Mouse (Mus musculus): ENCODE measurements at regions not wholly inside any gene's neighbourhood (a gene's known extent, or its start where the extent isn't known, plus 50 kb on each side); places are given as distances from the start of the nearest gene placed in this dataset.

DNA sequence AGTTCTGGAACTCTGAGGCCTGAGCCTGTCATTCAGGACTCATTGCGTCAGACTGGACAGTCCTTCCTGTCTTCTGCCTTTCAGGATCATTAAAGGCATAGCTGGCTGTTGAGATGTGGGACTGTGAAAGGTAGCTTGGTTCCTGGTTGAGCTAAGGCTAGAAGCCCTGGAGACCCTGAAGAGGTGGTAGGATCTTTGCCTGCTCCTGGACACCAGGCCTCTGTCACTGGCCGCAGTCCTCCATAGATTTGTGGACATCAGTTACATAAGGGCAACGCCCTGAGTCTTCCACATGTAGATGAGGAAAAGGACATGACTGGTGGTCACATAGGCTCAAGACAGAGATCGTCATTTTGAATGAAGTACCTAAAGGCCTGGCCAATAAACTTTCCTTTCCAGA, 127.9 kb downstream of the Opa1 start:
- no peak for DNase-seq

DNA sequence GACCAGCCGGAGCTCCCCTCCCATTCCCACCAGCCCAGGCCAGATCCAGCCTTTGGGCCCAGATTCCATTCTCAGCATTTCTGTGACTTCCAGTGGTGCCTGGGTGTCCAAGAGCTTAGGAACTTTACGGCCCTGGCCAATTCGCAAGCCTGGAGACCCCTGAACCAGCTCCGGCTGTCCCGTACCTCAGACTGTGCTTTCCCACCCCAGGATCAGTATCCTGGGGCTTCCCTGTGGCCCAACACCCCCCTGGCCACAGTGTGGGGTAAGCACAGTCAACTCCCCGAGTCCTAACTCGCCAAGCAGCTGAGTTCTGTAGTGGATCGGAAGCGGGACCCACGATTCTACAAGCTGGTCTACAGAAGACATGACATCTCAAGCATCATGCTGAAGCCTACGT, 128.5 kb downstream of the Opa1 start:
- DNase-seq = no peak

DNA sequence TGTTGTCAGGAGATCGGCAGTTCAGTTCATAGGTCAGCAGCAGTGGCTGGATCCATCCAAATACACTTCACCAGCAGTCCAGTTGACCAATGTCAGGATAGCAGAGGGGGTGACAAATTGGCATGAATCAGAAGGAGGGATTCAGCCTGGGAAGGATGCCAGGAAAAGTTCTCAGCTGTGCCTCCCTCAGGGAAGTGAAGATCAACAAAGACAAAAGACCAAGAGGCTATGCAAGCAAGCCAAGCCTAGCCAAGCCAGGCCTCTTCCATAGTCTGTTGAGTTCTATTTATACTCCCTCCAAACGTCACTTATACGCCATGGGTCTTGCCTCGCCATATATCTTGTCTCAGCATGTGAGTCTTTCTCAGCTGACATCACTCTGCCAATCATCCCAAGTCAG, 129.9 kb downstream of the Opa1 start:
- no peak for DNase-seq

DNA sequence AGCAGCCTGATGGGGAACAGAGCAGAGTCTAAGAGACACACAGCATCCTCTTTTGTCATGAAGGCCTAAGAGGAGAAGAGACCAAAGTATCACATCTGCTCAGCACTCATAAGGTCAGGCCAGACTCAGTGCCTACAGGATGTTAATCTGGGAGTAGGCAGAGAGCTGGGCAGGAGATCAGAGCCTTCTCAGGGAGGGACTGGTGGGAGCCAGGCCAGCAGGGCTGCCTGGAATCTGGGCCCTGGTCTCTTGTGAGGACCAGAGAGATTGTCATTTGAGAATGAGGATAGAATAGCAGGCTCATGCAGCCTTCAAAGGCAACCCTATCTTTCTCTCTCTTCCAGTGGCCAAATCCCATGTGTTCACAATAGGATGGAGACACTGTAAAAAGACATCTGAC, 132.3 kb downstream of the Opa1 start:
- no peak for DNase-seq

DNA sequence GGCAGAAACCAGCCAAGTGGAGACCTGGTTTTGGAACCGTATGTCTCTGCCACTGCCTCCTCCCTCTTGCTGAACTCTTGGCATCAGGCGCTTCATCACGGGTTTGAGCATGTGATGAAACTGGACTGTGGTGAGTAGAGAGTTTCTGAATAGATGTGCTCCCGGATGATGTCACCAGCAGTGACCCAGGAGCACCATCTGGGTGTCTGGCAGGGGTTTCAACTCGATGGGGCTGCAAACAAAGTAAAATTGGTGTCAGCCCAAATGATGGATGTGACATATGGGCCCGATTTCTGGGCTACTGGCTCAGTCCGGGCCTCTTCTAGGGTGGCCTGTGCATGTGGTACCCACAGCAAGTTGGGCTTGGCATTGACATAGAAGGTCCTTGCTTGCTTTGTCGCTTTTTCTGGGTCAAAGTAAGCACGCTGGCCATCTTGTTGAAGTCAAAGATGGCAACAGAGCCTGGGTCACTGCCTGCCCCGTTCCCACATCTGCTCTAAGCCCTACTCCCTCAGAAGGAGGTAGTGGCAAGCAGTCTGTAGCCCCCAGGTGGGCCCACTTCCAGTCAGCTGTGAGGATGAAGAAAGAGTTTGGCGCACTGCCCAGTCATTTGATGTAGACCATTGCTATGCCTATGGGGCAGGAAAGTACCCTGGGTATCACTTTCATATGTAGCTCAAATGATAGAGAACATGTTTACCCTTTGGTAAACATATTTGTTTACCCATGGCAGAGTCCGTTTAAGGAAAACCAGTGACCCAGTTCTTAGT, 133.0 kb downstream of the Opa1 start:
- no peak for DNase-seq

DNA sequence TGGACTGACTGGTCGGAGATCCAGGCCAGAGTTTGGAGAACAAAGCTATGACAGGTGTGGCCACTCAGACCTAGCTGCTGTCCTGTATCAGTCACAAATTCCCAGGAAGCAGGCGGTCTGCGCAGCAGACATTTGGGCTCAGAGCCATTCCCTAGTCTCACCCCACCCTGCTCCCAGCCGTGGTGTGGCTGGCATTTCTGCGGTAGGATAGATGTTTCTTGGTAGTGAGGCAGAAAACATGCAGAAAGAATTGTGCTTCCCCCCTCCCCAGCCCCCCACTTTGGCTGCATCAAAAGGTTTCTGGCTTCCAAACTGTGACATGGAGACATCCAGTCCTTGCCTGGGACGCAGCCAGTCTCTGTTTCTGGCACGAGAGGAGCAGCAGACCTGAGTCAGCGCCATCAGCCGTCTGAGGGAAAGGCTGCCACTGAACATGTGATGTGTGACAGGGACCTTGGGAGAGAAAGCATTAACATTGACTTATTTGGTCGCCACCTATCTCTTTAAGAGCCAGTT, 135.5 kb downstream of the Opa1 start:
- no peak for DNase-seq

DNA sequence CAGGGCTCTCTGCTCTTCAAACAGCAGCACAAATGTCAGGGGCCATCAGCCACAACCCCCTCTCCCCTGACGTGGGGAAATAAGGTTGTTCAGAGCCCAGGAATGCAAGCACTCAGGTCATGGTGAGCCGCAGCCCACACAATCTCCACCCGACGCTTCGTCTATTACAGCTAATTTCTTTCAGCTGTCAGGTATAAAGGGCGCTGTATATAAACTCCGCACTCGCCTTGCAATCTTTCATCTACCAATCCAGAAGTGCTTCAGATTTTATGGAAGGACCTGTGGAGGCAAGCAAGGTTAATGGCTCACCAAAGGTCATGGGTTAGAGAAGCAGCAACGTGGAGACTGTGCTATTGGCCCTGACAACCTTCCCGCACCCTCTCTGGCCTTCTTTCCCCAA, 139.8 kb downstream of the Opa1 start:
- no peak for DNase-seq

DNA sequence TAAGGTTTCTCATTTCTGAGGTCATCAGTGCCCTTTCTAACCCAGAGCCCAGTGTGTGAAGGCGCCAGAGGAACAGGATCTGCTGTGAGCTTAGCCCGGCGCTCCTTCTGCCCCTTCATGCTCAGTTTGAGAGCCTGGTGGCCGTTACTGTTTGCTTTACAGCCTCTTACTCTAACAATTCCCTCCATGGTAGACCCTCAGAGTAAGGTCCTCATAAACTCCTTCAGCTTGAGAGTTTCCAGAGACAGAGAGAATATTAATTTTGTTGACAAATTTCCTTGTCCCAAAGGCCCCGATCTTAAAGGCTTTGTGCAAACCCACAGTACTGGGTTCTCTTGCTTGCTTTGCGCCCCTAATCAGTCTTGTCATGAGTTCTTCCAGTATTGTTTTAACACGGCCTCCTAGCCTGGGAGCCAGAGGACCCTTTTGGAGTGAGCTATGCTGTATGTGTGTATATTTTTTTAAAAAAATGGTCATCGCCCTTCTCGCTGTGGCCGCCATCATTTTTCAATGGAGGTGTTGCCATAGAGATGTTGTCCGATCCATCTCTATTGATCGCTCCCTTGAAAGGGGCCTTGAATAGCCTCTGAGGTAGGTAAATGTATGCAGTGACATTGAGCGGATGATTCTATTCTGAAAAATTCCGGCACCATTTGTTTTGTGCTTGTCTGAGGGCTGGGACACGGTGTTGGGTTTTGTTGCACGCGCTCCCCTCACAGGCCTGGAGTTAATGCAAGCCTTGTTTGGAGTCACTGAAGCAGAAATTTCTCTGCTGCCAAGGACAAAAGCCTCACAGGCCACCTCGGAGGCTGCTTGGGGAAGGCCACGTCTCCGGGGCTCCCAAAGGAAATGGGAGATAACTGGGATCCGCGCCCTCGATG, 140.7 kb downstream of the Opa1 start:
- no peak for DNase-seq

DNA sequence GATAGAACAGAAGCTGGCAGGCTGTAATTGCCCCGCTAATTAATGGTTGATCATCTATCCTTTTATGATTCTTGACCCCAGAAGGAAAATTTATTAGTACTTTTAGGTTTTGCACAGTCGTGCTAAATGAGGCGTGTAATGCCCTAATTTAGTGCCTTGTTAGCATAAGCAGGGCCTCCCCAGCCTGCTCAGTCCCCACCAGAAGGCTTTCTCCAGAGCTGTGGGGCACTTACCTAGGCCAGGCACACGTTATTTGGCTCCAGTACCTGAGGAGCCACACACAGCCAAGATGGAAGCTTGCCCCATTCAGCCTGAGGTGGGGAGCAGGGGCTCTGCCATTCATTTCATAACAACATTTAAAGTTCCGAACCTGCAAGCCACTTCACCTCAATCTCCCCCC, 146.0 kb downstream of the Opa1 start:
- DNase-seq = no peak

DNA sequence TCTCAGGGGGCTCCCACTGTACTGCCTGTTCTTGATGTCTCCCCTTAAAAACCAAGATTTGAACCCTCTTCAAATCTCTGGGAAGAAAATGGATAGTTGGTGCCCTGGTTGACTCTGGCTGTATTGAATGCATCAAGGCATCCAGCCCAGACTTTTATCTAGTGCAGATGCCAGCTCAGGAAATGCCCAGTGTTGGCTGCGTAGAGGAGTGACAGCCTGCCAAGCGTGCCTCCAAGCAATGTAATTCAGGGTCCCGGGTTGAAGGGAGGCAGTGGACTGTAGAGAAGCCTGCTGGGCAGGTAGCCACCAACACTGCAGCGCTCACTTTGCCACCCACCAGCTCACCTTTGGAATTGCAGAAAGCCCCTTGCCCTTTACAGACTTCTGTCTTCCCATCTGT, 146.4 kb downstream of the Opa1 start:
- no peak for DNase-seq

DNA sequence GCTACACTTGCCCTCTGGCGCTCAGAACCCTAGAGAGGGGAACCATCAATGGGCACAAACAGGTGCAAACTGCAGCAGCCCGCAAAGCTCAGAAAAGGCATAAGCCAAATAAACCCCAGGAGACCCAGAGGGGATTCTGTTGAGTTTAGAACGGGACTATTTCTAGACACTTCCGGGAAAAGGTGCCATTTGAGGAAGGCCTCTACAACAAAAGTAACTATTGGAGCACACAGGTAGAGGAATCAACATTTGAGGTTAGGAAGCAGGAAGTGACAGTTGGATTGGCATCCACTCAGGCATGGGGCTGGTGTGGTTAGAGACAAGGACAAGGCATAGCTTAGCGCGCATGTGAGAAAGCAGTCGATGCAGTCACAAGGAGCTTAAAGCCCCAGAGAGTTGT, 148.3 kb downstream of the Opa1 start:
- no peak for DNase-seq

DNA sequence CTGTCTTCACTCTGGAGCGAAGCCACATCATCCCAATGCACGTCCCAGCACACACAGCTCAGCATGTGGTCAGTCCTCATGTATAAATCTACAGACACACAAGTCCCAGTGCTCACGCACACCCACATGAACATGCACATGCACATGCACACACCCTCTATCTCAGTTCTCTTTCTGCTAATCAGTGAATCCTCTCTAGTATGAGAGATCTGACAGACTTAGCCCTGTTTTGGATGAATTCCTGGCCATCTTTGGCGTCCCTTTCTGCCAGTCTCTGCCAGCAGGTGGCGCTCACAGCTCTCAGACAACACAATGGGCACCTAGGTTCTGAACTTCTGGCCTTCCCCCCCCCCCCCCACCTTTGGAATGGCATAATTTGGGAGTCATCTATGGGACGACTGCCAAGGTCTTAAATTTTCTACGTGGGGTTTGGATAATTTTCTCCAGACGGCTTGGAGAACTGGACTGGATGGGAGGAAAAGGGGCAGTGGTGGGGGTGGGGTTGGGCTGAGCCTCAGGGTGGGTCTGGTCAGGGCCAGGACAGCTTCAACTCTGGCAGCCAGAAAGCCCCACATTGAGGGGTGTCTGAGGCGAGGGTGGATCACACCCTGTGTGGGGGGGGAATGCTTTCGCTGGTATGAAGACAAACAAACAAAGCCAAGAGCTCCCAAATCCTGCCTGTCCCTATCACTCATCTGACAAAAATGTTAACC, 149.8 kb downstream of the Opa1 start:
- peak; percentile 65 to 86 for DNase-seq

DNA sequence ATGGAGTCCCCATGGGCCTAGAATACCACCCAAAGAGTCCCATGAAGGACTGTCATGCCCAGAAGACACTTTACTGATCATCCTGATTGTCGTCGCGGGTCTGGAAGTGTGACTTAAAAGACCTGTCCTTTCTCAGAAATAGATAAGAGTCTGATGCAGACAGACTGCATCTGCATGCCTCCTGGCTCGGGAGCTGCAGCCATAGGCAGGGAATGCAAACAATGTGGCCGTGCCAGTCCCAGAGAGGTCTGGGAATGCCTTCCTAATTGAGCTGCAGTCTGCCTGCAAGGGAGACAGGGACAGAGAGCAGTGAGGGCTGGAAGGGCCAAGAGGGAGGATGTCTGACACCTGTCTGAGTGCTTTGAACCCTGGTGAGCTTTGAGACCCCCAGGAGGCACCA, 150.9 kb downstream of the Opa1 start:
- DNase-seq = no peak

DNA sequence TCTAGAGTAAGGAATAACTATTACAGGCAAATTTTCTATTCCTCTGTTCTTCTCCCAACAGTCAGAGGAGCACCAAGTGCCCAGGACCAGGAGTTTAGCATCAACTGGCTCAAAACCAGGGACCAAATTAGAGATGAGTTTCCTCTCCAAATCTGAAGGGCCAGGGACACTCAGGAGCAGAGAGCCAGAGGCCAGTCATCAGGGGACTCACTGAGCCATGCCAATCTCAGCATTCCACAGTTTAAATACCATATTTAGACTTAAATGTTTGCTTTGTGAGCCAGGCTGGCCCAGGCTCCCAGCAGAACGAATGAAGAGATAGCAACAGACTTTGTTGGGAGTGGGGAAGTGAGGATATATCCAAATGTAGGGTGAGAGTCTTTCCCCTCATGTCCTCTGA, 153.8 kb downstream of the Opa1 start:
- DNase-seq = no peak

DNA sequence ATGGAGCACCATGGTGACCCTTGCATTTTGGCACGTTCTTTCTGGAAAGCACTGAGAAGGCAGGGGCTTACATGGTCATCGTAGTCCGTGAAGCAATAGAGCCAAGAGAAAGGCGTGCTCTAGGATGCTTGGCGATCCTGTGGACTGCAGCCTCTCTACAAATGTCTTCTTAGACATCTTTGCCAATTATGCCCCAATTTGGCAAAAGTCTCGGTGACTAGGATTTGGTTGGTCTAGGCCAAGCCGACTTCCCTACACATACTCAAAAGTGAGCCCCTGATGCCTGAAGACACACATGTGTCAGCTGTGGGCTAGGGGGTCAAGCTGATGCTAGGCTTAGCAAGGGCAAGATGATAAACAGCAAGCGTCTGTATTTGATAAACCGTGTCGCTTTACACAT, 154.7 kb downstream of the Opa1 start:
- no peak for DNase-seq

DNA sequence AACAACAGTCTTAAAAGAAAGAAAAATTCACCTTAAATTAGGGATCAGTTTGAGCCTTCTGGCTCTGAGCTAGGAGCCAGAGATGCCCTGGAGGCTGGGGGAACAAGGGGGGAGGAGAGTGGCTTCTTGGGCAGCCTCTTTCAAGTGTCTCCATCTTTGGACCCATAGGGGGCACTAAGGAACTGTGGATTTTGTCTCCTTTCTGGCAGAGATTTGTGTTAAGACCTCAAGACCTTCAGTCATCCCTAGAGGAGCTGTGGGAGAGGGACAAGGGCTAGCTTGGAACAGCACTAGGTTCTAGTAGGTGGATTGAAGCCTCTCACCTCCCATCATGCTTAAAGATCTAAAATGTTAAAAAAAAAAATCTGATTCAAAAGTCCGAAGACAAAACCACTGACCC, 155.2 kb downstream of the Opa1 start:
- DNase-seq = peak; percentile 67 to 76

DNA sequence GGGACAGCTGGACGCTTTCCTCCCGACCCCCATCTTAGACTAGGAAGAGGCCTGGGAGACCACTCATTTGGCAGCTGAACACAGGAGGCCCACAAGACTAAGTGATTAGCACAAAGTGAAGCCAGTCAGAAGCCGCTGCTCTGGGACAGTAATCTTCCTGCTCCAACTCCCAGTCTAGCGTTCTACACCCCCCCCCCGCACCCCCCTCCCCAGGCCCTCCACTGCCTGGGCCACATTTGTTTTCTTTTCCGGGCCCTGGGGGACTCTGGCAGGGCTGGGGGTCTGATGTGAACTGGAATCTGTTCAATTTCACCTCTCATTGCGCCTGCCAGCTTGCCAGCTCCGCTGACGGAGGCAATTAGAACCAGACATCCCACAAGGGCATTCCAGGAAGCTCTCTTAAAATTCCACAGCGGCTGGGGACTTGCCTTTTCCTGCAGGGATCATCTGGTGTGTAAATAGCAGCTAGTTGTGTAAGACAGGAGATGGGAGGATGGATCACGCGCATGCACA, 155.7 kb downstream of the Opa1 start:
- peak; percentile 51 to 57 for DNase-seq

DNA sequence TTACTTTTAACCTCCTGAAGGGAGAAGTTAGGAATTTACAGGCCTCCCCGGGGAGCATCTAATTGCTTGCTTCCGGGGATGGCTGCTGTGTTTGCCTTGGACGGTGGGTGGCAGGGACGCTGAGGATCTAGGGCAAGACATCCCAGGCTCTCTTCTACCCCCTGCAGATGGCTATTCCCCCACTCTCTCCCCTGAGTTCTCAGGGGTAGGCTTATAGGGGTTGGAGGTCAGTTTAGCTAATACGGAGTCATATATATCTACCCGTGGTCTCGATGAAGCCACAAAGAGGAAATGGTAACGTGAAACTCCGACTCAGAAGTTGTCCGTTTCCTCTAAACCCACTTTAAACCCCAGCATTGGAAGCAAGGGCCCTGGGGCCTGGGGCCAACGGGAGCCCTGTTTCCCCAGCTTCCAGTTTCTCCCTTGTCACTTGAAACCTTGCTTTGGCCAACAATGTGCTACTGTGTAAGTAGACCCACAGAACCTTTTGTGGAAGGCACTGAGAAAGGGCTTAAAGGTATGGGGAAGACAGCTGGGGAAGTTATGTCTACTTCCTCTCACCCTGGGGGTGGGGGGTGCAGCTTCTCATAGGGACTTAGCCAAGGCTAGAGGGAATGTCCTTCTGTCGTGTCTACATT, 156.4 kb downstream of the Opa1 start:
- DNase-seq = no peak

DNA sequence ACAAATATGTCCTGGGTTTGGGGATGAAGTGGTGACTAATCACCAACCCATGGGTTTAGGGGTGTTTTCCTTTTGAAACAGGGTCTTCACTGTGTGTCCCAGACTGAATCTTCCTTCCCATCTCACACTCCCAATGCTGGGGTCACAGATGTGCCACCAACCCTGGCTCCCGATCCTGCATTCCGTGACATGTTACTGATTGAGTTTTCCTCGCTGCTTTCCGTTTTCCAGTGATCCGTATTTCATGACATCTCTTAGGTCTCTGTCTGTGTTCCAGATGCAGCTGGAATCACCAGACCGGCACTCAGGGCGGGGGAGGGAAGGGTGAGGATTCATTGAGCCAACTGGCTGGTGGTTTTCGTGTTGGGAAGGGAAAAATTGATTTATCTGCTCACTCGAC, 157.1 kb downstream of the Opa1 start:
- no peak for DNase-seq

DNA sequence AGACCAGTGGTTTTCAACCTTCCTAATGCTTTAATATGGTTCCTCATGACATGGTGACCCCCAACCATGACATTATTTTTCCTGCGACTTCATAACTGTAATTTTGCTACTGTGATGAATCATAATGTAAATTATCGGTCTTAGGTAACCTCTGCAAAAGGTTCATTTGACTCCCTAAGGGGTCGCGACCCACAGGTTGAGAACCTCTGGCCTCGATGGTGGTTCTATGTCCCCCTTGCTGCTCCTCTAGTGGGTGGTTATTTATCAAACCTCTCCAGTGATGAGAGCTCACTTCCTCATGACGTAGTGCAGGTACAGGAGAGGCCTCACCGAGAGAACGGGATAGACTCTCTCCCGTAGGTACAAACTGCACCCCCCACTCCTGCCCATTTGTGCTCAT, 158.9 kb downstream of the Opa1 start:
- DNase-seq = no peak

DNA sequence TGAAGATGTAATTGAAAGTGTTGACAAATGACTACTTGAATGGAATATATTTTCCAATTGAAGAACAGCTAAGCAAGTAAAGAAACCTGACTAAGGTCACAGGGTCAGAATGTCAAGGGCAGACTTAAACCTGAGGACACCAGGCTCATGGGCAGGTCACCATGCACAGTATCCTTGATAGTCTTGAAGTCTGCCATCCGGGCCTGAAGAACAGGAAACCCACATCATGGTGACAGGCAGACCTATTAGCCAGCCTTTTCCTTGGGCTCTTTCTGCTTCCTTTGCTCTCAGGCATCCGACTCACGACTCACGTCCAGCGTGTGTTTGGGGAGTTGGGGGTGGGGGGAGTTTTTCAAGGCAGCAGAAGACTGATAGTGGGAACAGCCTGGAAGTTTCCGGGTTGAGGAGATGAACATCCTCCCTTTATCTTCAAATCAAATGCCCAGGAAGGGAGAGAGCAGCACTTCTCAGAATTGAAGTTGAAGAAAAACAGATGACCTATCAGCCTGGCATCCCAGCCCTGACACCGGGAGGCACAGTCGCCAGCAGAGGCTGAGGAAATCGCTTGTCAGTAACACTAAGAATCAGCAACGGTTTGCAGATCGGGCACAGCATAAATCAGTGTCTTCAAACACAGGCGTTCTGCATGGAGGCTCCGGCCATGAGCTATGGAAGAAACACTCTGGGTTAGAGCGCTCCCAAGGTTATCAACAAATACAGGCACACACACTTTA, 163.5 kb downstream of the Opa1 start:
- DNase-seq = no peak

DNA sequence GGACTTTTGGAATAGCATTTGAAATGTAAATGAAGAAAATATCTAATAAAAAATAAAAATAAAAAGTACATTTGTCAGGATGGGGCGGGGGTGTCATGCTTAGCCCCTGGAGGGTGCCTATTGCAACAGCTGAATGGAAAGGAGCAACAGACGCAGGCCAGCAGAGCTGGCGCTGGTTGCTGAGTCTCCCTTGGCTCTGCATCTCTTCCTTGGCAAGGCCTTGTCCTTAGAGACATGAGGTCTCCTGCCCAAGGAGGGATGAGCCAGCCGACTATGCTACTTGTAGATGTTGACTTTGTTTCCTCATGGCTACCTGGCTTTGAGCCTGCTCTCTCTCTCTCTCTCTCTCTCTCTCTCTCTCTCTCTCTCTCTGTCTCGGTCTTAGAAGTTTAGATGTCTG, 166.4 kb downstream of the Opa1 start:
- no peak for DNase-seq
